Mouse (Mus musculus) frontal cortex, postnatal 10 days (tissue): Measurements from ENCODE around the gene Tmem138.
A peak's percentile ranks its signal among the peaks of the same experiment; 100 is the strongest.

Source experiments
- DNase-seq, 2 experiments: peaks; one replicate each; pipeline ENCODE4 v3.0.0; 2022; ENCODE audit warnings: low spot score in 2 of 2, mixed read lengths in 1 of 2

The Tmem138 gene

DNA sequence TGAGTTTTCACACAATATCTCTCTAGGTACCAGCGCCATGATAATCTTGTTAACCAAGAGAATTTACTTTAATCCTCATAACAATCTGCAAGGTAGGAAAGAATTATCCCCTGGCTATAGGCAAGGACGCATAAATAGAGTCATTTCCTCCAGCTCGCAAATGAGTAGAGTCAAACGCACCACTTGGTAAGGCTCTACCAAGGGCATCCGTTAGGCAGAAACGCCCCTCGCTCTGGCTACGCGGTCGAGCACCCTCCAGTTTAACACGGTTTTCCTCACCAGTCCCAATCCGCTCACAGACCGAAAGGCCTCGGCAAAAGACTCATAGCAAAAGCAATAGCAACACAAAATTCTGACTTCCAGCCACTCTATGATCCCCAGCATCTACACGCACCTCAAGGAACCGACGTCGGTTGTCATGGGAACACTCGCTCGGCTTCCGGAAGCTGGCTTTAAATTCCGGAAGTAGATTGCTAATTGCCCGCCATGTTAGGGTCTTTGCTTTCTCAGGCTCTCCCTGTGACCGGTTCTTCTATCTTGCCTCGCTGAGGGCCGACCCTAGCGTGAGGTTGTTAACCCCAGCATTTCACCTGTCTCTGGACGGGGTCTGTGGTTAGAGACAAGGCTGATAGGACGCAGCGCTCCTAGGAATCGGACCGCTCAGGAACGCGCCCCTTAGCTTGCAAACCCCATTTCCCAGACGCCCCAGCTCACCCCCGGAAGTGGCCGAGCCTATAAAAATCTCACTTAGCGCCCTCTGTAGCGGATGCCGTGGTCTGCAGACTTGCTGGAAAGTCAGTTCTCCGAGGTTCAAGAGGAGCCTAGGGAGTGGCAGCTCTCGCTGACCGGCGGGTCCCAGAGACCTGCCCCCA, at the start of gene Tmem138, which contains the start of gene Cyb561a3:
Gene Tmem138 (minus strand): TSS at position 673 of the 872 bp plus-strand sequence.
Gene Cyb561a3 (plus strand): TSS at position 483 of the 872 bp plus-strand sequence.
- DNase-seq: peak; percentile 82 to 90

DNA sequence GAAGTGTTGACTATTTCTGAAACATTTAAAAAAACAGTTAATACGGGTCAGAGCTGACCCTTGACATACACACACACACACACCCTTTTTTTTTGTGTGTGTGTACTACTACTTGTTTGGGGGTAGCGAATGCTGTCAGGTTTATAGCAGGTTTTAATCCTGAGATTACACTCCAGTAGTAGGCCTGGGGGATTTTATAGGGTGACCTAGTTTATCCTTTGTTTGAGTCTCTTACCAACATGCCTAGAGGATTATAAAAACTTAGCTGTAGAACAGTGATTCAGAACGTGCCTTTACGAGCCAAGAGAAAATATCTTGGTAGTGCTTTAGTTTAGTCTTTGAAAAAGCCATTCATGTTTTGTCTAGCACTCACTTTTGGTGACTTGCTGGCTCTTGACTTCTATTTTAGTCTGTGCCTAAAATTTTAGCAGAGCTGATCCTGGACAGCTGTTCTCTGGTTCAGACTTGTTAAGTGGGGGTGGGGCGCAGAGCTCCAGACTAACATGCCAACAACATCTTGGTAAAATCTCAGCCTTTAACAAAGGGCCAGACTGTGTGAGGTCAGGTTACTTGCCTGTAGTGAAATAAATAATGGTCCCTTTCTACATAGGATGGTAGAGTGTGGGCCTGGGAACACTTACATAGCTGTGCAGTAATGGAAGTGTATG, 31.5 kb upstream of the Tmem138 start:
- no peak for DNase-seq

DNA sequence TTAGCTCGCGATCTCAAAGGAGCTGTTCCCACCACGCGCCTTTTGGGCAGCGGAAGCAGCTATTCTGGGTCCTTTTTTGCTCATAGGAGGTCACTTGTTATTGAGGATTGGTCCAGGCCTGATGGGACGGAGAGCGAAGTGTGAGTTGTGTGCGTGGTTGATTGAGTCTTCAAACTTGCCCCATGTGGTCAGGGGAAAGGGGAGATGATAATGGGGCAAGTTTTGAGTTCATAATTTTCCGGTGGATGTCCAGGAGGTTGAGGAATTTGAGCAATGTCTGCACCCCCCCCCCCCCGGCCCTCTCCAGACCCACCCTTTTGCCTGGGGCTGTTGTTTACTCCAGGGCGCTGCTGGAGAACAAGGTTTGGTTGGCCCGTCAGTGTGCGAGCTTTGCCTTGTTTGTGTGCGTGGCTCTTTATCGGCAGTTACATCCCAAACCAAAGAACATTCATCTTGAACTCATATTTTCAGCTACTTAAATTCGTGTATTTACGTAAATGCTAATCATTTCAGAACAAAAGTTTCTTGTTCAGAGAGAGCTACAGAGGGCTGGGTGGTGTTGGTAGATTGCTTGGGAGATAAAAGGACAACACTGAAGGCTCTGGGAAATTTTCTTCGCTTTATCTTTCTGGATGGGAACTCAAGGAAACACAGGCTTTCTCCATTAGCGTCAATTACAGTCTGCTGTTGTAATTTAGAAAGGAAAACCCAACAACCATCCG, 28.9 kb upstream of the Tmem138 start:
- no peak for DNase-seq

DNA sequence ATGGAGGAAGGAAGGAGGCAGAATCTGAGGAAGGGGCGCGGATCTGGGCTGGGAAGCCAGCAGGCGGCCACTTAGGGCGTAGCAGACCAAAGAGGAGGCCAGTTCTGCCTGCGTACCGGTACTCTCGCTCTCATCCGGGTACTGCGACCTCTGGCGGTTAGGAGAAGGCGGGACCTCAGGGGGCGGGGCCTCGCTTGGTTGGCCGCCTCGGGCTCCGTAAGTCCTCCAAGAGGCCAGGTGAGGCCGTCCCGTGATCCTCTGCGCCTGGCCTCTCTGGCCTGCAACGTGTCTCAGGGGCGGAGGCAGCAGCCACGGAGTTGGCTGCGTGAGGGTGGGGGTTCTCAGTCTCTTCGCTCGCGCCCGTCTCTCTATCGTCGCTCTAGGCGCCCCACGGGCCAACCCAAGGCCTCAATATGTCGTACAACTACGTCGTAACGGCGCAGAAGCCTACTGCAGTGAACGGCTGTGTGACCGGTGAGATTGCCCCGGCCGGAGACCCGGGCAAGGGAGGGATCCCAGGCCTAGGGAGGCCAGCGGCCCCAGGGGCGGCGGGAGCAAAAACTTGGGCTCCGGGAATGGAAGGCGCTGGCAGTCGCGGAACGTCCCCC, 28.2 kb upstream of the Tmem138 start, which contains the start of the genes Ddb1 and Tkfc:
Gene Ddb1 (plus strand): TSS at position 35 of the 608 bp plus-strand sequence.
Gene Tkfc (minus strand): TSS at position 362 of the 608 bp plus-strand sequence.
- peak; percentile 99 for DNase-seq

DNA sequence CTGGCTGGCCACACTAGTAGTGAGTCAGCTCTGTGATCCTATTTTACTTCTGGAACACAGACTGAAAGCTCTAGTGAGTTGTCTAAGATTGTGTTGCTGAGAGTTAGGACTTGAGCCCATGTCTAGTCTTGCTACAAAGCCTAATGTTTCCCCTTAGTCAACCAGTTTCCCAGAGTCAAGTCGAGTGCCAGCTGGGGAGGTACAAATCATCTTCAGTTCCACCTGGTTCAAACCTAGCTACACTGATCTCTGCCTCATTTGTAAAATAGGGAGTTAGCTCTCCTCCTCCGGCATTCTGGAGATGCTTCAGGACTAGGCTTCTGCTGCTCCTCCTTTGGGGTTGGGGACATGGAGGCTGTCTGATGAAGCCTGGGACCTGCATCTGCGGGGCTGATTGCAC, 27.4 kb upstream of the Tmem138 start:
- no peak for DNase-seq

DNA sequence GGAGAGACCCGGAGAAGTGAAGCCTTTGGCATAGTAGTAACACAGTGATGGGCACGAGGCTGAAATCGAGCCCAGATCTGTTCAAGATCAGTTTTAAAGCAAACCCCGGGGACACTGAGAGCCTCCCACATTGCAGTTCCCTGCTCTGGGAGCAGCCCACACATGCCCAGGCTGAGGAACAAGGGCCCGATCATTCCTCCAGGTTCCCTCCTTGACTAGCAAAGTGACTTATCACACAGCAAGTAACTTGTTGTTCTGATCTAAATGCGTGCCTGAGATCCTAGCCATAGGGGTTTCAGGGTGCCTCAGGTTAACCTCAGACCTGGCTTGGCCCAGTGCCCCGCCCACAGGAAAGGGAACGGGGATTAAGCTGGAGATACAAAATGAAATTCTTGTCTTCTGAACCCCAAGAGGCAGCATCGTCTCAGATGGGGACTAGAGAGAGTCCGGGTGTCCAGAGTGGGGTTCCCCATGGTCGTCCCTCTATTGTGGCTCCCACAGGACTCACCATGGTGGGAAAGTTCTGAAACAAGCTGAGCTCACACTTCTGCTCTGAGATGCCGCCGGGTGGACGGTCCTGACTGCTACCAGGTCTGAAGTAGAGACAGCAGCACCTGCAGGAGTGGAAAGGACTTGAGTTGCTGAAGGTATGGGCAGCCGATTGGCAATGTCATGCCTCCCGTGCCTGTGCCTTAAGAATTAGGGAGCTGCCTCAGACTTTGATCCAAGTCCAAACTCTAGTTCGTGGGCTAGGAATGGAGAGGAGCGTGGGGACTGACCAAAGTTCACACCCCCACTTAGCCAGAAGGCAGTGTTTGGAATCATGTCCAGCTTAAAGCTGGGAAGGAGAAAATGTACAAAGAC, 26.7 kb upstream of the Tmem138 start:
- DNase-seq: no peak

DNA sequence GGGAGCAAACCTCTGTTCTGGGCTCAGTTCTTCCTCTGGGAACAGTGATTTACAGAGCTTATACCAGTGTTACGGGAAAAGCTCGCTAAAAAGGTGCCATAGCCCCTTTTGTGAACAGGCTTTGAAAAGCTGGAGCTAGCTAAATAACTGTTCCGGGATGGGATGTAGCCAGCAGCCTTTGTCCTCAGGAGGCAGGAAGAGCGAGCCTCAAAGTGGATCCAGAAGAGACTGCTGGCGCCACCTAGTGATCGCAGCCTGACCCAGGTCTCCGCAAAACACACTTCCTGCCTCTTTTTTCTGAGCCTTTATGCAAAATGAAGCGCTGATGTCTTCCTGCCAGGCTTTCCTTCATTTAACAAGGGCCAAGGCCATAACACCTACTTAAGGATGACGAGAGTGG, 25.6 kb upstream of the Tmem138 start:
- DNase-seq: peak; percentile 76 to 82

DNA sequence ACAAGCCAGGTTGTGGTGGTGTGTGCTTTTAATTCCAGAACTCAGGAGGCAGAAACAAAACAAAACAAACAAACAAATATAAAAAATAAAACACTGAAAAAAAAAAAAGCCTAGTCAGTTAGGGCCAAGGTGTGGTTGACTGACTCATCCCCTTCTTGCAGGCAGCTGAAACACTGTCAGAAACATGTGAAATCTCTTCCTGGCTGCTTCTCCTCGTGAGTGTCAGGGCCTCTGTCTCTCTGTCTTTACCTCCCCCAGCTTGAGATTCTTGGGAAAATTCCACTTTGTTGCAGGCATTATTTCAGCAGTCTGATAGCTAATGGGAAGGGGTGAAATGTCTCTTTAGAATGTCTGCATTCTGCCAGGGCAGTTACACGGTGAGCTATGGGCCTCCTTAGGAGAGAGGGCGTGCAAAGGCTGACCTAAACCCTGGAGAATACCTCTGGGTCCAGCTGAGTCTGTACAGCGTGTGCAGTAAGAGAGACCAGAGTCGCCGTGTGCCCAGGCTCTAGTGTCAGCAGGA, 25.1 kb upstream of the Tmem138 start:
- DNase-seq: no peak

DNA sequence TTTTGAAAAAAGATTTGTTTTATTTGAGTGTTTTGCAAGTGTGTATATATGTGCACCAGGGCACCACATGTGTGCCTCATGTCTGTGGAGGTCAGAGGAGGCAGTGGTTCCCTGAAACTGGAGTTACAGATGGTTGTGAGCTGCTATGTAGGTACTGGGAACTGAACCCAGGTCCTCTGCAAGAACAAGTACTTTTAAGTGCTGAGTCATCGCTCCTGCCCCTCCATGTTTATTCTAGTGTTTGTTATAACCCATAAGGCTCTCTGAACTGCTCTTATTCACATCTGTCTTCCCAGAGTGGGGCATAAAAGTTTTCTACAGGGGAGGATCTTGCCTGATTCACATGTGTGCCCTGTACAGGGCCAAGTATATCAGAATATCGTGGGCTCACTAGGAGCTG, 22.5 kb upstream of the Tmem138 start:
- DNase-seq: no peak

DNA sequence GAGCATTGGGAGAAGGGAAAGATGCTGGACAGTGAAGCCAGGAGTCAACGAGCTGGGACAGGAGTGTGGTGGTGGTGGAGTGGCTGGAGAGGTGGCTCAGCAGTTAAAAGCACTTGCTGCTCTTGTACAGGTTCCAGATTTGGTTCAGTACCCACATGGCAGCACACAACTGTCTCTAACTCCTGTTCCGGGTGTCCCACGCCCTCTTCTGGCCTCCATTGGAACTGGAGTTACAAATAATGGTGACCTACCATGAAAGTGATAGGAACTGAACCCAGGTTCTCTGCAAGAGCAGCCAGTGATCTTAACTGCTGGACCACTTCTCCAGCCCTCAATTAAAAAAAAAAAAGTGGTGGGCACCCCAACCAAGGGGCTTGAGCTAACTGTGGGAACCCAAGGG, 21.0 kb upstream of the Tmem138 start:
- no peak for DNase-seq

DNA sequence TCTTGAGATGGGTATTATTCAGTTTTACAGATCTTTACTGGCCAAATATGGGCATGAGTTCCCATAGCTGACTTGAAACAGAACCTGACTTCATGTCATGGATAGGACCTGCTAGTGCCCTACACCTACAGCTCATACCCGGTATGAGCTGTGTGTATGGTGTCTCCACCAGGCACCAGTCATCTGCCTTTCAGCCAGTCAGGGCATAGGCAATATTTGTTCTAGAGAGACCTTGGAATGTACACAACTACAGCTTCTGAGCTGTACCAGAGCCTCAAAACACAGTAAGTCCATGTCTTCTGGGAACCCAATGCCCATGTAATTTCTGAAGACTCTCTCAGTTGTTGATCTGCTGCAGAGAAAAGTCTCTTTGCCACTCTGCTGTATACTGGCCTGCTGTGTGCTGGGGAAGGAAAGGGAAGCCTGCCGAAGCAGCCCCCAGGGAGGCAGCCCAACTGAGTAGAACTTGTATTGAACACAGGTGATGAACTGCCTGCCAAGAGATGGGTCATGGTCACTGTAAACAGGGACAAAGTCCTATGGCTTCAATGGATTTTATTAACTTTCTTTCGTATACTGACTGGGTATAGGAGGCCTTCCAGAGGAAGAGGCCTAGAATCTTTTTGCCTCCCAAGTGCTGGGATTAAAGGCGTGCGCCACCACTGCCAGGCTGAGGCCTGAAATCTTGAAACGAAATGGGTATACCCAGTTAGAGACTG, 14.7 kb upstream of the Tmem138 start:
- DNase-seq: no peak

DNA sequence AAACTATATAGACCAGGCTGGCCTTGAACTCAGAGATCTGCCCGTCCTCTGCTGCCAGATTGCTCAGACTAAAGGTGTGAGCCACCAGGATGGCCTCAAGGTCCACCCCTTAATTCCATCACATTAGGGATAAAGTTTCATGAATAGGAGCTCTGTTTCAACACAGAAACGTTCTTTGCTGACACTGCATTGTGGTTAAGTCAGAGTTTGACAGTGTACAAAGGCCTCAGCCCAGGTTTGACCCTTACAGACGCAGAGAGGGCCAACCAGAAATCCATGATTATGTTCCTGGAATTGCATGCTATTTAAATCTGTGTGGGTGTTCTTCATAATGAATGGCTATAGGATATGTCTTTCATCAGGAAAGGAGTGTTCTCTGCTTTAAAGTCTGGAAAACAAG, 13.1 kb upstream of the Tmem138 start:
- DNase-seq: no peak

DNA sequence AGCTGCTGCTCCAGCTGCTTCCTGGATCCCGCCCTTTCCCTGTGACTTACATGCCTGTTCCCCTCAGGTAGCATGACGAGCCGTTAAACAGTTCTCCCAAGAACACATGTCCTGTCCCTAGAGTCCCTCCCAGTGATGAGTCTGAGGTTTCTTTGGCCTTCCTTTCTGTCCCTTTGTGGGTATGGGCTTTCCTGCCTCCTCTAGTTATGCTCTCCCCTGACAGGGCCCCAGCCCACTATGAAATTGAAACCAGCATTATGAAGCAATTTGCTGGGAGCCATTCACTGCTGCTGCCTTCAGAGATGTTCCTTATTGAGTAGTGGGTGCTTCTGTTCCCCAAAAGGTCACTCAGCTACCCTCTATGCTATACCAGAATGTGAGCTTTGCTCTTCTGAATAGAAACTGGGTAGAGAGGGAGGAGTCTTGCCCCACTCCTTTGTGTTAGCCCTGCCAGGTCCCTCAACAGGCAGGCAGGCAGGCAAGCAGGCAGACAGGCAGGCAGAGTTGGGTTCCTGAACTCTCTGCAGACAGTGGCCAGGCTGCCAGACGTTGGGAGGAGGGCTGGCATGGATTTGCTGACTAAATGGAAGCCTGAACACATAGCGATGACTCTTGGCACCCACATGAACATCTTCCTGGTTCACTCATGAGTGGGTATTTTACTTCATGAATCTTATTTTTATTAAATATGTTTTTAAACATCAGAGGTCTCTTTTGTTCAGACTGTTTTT, 12.1 kb upstream of the Tmem138 start:
- DNase-seq: no peak

DNA sequence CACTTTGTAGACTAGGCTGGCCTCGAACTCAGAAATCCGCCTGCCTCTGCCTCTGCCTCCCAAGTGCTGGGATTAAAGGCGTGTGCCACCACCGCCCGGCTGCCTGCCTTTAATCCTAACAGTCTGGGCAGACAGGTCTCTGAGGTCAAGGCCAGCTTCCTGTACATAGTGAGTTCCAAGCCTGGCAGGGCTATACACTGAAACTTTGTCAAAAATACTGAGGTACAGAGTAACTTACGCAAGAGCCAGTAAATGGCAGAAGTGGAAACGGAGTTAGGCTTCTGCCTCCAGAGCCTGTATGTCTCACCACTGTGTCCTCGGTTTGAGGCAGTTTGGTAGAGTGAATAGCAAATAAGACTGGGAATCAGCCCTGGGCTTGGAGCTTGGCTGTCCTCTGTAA, 10.1 kb upstream of the Tmem138 start:
- DNase-seq: no peak

DNA sequence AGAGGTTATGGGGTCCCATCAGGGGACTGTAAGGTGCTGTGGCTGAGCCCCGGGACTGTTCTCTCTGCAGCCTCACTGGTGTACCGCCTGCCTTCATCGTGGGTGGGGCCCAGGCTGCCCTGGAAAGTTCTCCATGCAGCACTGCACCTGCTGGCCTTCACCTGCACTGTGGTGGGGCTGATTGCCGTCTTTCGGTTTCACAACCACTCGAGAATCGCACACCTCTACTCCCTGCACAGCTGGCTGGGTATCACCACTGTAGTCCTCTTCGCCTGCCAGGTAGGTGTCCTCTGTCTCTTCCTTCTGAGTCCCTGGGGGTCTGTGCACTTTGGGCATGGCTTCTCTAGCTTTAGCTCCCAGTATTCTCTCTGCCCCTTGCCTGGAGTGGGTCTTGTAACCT, 8.0 kb upstream of the Tmem138 start:
- DNase-seq: no peak

DNA sequence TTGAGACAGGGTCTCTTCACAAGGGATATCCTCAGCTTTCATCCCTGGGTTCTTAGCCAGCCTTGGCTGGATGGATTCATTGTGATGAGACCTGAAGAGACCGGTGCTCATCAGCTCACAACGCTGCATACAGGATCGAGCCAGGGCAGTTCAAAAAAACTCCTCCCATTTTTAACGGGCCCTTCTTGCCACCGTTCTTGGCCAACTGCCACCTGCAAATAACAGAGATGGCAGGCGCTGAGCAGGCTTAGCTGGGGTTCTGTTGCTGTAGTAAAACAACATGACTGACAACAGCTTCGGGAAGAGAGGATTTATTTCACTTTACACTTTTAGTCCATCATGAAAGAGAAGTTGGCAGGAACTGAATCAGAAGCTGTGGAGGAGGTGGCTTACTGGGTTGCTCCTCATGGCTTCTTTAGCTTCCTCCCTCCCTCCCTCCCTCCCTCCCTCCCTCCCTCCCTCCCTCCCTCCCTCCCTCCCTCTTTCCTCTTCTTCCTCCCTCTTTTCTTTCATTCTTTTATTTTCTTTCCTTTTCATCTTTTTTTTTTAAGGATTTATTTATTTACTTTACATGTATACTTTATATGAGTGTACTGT, 6.5 kb upstream of the Tmem138 start:
- DNase-seq: no peak

DNA sequence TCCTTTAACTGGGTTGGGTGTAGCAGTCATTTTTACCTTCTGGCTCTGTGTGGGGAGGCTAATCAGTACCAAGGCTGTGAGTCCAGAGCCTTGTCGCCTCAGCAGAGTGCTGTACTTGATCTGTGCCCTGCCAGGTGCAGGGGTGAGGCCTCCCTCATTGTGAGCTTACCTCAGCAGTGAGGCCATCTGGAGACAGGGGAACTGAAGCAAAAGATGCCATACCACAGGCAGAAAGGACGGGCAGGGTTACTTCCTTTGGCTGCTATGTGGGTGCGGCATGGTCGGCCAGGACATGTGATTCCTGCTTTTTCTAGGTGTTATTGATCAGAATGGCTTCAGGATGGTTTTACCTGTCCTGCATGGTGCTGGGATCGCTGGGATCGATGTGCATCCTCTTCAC, 4.8 kb upstream of the Tmem138 start:
- DNase-seq: no peak

DNA sequence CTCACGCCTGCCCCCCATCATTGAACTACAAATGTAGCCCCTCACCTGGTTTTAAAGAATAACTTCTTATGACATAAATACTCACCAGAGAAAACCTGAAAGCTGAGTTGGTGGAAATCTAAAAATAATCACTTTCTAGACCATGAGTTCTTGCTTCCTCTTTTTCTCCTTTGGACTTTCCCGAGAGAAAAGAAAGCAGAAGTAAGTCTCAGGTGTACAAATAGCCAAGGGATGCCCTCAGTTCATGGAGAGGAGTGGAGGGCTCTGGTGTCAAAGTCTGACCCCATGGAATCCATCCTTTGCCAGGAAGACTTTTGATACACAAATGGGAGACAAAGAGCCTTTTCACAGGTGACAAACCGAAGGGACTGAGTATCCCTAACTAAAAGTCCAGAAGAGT, 3.6 kb upstream of the Tmem138 start:
- DNase-seq: no peak

DNA sequence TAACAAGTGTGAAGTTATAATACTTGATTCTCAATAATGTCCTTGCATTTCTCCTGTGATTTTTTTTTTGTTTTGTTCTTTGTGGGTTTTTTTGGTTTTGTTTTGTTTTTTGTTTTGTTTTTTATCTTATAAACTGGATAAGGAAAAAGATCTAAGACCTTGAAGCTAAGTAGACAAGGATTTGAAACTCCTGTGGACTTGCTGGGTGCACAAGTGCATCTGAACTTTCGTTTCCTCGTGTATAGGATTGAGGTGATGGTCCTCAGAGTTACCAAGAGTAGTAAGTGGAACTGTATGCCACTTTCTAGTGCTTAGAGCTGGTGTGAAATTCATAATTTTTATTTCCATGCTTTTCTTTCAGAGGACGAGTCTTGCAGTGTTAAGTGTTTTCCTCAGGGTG, 2.9 kb upstream of the Tmem138 start:
- DNase-seq: no peak
